Mouse (Mus musculus) layer of hippocampus, adult 8-10 months (tissue): ENCODE measurements at regions not wholly inside any gene's neighbourhood (a gene's known extent, or its start where the extent isn't known, plus 50 kb on each side); places are given as distances from the start of the nearest gene placed in this dataset.

Experiments used
- DNase-seq, 2 experiments: peaks; one replicate each; pipeline ENCODE4 v3.0.0; 2022; ENCODE audit warnings: low spot score in 2 of 2

- no peak for DNase-seq
These were observed 104.7 kb downstream of the Nsun3 start for GRCm38 (mm10) chr16:62681880-62682279.

GRCm38 (mm10) chr16:62676815-62677214 lies 109.8 kb downstream of the Nsun3 start:
- no peak for DNase-seq

GRCm38 (mm10) chr16:62657383-62657782 lies 129.2 kb downstream of the Nsun3 start:
- no peak for DNase-seq

- DNase-seq = no peak
These were observed 132.2 kb downstream of the Nsun3 start for GRCm38 (mm10) chr16:62654436-62654835.

GRCm38 (mm10) chr16:62653817-62654216 lies 132.8 kb downstream of the Nsun3 start:
- peak; percentile 21 to 24 for DNase-seq

- DNase-seq = no peak
These were observed 133.7 kb downstream of the Nsun3 start for GRCm38 (mm10) chr16:62652769-62653465.

- DNase-seq = peak; percentile 30 to 37
These were observed 135.8 kb downstream of the Nsun3 start for GRCm38 (mm10) chr16:62650856-62651255.

- no peak for DNase-seq
These were observed 138.3 kb downstream of the Nsun3 start for GRCm38 (mm10) chr16:62648326-62648725.

- DNase-seq = no peak
These were observed 140.5 kb downstream of the Nsun3 start for GRCm38 (mm10) chr16:62646113-62646512.

GRCm38 (mm10) chr16:62642859-62643403 lies 143.7 kb downstream of the Nsun3 start:
- peak in 1 of 2 experiments; percentile 7 for DNase-seq

- DNase-seq = no peak
These were observed 162.7 kb downstream of the Nsun3 start for GRCm38 (mm10) chr16:62623938-62624337.

- no peak for DNase-seq
These were observed 175.7 kb downstream of the Nsun3 start for GRCm38 (mm10) chr16:62610873-62611272.

GRCm38 (mm10) chr16:62608617-62609016 lies 178.0 kb downstream of the Nsun3 start:
- no peak for DNase-seq

- DNase-seq = no peak
These were observed 180.7 kb downstream of the Nsun3 start for GRCm38 (mm10) chr16:62605920-62606319.

- peak in 1 of 2 experiments; percentile 45 for DNase-seq
These were observed 224.6 kb downstream of the Nsun3 start for GRCm38 (mm10) chr16:62562051-62562450.

- no peak for DNase-seq
These were observed 243.5 kb downstream of the Nsun3 start for GRCm38 (mm10) chr16:62543156-62543555.

GRCm38 (mm10) chr16:62537730-62538479 lies 248.7 kb downstream of the Nsun3 start:
- DNase-seq = no peak

- DNase-seq = no peak
These were observed 277.3 kb downstream of the Nsun3 start for GRCm38 (mm10) chr16:62509321-62509720.

- DNase-seq = no peak
These were observed 279.7 kb downstream of the Nsun3 start for GRCm38 (mm10) chr16:62506725-62507482.

GRCm38 (mm10) chr16:62500870-62501269 lies 285.7 kb downstream of the Nsun3 start:
- no peak for DNase-seq

- peak; percentile 30 to 52 for DNase-seq
These were observed 286.3 kb downstream of the Nsun3 start for GRCm38 (mm10) chr16:62500334-62500733.

- DNase-seq = no peak
These were observed 287.9 kb downstream of the Nsun3 start for GRCm38 (mm10) chr16:62498761-62499160.
